Mouse (Mus musculus) brain, embryonic 14.5 days (tissue): Measurements from ENCODE around the gene Pak6.

Source experiments
- CTCF ChIP-seq: fragments of 200-500 bp; IDR thresholded peaks from 2 replicates; pipeline ENCODE4 v1.5.1; 2012; ENCODE audit warnings: inconsistent platforms, mild to moderate bottlenecking, moderate library complexity, borderline replicate concordance; ENCODE audit not compliant: insufficient read depth, insufficient read length; ENCODE audit errors: extremely low read depth
- POLR2A ChIP-seq: fragments of 200-500 bp; IDR thresholded peaks from 2 replicates; pipeline ENCODE4 v1.6.1; 2012; ENCODE audit warnings: mild to moderate bottlenecking, inconsistent platforms, borderline replicate concordance; ENCODE audit not compliant: poor library complexity, insufficient read depth, insufficient read length, severe bottlenecking; ENCODE audit errors: extremely low read depth

GRCm38 (mm10) chr2:118709655-118710221 lies 46.6 kb downstream of the Pak6 start:
- TF ChIP-seq POLR2A: no peak
- TF ChIP-seq CTCF: no peak
